Mouse (Mus musculus) gastrocnemius, postnatal 14 days (tissue): ENCODE results near the gene Zfp148. TPM values are rescaled to one million over a fixed set of nuclear protein-coding genes. Genes with fewer than 3 reads are reported as not detected.
"Not testable (repeated sequence)": the region's sequence is repeated elsewhere in the genome, so short reads cannot be mapped to it uniquely, and the experiment has no call there.

Experiments used
- DNase-seq: peaks from one replicate; pipeline ENCODE4 v3.0.0; 2021; ENCODE audit warnings: mixed read lengths
- intact Hi-C: fragments of 180-260 bp; cut with DNase I; formaldehyde crosslinking; loops from one replicate; pipeline ENCODE4 v1.15.1; 2025; ENCODE audit warnings: low total_unique reads
- total RNA-seq, 2 experiments: library from RNA; stranded (reverse); gene quantifications; 2 replicates each; pipeline ENCODE4 v1.2.3; 2021

Gene Zfp148
- total RNA-seq, 2 experiments from 2014 or later: 19.5 to 21.1 TPM

- intact Hi-C loops: no loop called here
- DNase-seq: no peak
Measured at GRCm38 (mm10) chr16:33446830-33447229, 66.2 kb downstream of the Zfp148 start.

GRCm38 (mm10) chr16:33453826-33454225 is 73.2 kb downstream of the Zfp148 start:
- intact Hi-C loops: no loop called here
- no peak for DNase-seq

DNA sequence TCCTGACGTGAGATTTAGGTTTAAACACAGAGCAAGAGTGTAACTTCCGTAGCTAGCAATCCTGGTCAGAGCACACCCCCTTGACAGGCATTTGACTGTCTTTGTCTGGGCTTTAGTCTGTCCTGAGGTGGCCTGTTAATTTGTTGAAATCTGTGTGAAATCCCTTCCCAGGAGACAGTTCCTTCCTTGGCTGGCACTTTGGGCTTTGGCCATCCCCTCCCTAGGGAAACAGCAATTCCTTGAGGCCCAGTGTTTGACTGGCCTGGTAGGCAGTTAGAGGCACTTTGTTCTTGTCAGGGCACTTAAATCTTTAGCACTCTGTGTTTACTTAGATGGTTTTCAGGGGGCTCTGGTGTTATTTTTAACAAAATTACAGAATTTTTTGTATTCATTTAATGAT is 73.7 kb downstream of the Zfp148 start:
- intact Hi-C loops: no loop called here
- DNase-seq: no peak

DNA sequence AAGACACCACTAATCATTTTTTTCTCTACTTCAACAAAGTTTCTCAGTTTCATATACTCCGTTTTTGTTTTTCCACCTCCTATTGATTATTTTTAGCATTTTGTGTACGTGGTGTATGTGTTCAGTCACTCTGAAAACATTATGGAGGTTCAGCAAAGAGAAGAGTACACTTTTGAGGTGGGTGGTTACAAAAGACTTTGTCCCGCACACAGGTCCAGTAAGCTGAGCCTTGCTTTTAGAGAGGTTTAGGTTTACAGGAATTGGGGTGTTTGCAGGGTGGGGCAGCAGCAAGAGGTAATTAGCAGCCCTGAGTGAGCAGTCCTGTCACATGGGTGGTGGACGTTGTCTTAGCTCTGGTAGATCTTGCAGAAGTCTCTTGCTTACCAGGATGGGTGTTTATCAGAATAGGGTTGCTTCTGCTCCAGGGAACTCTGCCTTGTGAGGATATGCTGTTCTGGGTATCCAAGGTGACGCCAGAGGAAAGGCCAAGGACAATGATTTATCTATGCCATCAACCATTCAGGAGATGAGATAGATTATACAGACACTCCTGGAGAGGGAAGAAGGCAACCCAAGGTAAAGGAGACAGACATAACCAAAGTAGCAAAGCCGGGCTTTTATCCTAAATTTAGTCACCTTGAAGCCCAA is 74.8 kb downstream of the Zfp148 start:
- intact Hi-C loops: no loop called here
- DNase-seq: no peak

- DNase-seq: no peak
- intact Hi-C loops: no loop called here
Measured at GRCm38 (mm10) chr16:33459101-33459500, 78.5 kb downstream of the Zfp148 start.

DNA sequence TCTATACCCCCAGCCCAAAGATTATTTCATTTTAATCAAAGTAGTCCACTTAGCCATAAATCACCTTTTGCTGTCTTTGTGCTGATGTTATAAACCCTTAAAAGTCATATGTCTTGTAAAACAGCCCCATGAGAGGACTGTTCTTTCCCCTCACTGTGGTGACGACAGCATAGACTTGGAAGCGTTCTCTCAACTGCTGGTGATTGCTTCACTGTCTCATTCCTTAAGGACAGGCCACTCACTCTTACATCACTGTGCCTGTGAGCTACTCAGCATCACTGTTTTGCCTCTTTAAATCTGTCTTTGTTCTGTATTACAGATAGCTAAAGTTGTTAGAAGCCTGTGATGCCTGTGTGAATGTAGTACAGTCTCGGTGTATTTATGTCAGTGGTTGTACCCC is 80.8 kb downstream of the Zfp148 start:
- no peak for DNase-seq
- intact Hi-C loops: no loop called here

DNA sequence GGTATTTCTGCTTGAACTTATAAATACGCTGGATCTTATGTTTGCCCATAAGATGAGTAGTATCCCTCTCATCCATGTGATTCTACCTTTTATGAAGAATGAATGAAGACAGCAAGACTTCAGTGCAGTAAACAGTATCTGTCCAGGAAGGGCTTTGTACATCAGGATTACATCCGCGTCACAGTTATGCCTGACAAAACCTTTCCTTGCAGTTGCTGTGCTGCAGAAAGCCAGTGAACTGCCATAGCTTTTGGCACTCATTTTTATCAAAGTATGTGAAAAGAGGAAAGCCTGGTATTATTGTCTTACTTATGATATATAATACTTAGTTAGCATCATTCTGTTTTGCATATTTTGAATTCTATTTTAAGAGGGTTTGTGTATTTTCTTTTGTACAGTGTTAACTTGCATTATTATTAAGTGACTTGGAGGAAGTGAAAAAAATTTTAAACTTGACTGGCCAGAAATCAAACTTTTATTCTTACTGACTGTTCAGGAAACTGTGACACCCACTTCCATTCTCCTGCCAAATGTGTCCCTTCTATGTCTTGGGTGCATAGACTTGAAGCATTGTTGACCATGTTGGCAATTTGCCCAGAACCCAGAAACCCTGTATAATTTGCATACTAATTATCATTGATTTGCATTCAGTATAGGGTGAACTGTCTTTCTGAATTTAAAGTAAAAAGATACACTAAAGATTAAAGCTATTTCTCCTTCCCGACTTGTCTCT is 84.0 kb downstream of the Zfp148 start:
- no peak for DNase-seq
- intact Hi-C loops: no loop called here

DNA sequence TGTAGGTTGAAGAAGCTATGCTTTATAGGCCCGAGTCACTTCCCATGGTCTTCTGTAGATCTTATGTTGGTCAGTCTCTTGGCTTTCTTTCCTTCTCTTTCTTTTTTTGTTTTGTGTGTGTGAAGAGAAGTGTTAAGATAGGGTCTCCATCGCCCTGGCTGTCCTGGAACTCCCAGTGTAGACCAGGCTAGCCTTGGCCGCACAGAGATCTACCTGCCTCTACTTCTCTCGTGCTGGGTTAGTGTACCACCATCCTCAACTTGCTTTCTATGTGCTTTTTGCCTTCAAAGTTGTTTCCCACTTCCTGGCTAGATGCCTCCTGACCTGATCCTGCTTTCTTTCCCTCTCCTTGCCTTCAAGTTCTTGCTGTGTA is 84.6 kb downstream of the Zfp148 start:
- intact Hi-C loops: no loop called here
- DNase-seq: no peak

DNA sequence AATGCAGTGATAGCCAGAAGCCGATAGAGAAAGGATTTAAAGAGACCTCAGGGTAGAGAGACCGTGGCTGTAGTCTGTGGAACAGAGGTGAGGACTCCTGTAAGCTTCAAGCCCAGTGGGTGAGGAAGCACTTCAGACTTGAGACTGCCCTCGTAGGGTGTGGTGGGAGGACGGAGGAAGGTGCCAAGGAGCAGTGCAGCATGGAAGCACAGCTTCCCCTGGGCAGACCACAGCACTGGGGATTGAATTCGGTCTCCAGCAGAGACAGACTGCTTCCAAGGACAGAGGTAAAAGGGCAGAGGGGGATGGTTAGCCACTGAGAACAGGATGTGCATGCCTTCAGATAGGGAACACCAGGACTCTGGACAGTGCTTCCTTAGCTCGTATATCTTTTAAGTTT is 86.8 kb downstream of the Zfp148 start:
- intact Hi-C loops: no loop called here
- no peak for DNase-seq

GRCm38 (mm10) chr16:33469973-33470372 is 89.3 kb downstream of the Zfp148 start:
- DNase-seq: no peak
- intact Hi-C loops: no loop called here

DNA sequence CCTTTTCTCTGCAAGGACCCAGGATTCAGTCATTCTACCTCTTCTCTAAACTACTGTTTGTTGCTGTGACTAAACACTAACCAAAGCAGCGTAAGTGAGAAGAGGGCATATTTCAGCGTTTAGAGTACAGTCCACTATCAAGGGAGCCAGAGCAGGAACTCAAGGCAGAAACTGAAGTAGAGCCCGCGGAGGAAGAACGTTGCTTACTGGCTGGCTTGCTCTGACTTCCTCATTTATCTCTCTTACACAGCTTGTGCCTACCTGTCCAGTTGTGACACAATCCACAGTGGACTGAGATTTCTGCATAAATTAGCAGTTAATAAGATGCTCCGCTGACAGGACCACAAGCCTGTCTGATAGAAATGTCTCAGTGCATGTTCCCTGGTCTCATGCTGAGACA is 93.7 kb downstream of the Zfp148 start:
- intact Hi-C loops: no loop called here
- DNase-seq: no peak

- intact Hi-C loops: no loop called here
- no peak for DNase-seq
Measured at GRCm38 (mm10) chr16:33479926-33480325, 99.3 kb downstream of the Zfp148 start.

DNA sequence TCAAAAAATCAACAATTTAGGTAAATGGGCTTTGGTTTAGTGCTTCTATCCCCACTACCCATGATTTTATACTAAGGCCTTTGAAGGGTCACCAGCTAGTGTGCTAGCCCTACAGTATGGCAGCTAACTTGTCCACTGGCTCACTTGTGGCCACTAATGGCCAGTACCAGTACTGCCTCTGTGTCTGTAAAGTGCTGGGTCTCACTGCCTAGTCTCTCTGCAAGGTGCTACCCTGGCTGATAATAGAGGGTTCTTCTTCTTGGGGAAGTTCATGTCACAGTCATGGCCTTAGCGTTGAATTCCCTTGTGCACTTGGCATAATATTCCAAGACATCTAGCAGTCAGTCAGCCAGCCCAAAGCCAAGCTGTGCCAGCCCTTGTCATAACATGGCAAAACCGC is 100.5 kb downstream of the Zfp148 start:
- intact Hi-C loops: no loop called here
- no peak for DNase-seq

DNA sequence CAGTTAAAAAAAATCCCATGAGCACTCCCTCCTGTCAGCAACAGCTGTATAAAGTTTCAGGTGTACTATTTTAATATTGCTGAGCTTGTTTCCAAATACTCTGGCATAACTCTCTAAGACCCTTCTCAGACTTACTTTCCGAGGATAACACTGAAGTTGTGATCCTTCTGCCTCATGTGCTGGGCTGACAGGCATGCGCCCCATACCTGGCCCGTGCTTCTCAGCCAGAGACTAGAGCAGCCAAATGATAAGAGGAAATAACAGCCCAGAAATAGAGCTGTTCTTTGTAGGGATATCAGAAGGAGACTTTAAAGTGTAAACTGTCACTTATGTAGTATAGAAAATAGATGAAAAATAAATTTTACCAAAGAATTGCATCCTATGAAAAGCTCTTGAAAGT is 101.7 kb downstream of the Zfp148 start:
- intact Hi-C loops: no loop called here
- no peak for DNase-seq

DNA sequence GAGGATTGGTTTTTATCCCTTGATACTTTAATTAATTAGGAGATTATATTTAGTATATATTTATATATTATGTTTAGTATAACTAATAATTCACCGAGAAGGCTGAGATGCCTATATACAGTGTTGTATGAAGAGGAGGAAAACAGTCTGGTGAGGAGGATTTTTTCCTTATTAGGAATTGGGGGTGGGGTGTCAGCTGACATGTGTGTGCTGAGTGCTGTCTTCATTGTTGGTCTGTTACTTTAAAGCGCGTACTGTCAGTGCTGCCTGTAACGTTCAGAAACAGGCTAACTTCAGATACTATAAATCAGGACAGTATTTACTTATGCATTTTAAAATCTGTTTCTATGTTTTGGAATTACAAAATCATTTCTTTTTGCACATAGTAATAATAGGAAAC is 107.1 kb downstream of the Zfp148 start:
- intact Hi-C loops: no loop called here
- no peak for DNase-seq

GRCm38 (mm10) chr16:33494374-33494773 is 113.7 kb downstream of the Zfp148 start:
- DNase-seq: no peak
- intact Hi-C loops: no loop called here

GRCm38 (mm10) chr16:33508082-33508481 is 127.4 kb downstream of the Zfp148 start:
- intact Hi-C loops: no loop called here

GRCm38 (mm10) chr16:33509231-33509630 is 128.6 kb downstream of the Zfp148 start:
- DNase-seq, intact Hi-C loops: not testable (repeated sequence)

More at GRCm38 (mm10) chr16:33508082-33508481, 127.4 kb downstream of the Zfp148 start:
- no peak for DNase-seq

DNA sequence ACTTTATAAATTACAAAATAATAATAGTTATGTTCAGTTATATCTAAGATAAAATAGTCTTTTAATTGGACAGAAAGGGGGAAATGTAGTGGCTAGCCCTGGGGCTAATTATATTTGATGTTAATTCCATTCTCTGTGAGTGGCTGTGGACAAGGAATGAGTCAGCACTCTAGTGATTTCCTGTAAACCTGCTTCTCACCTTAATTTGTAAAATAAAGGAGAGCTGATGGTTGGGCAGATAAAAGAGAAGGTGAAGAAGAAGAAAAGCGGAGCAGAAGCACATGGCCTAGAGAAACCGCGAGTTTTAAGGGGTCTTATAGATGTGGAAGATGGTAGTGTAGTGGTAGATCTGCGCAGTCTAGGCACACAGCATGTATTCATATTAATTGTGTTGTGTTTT is 130.2 kb downstream of the Zfp148 start:
- DNase-seq, intact Hi-C loops: not testable (repeated sequence)

GRCm38 (mm10) chr16:33512555-33512954 is 131.9 kb downstream of the Zfp148 start:
- intact Hi-C loops: no loop called here
- DNase-seq: no peak

- intact Hi-C loops: no loop called here
- DNase-seq: peak; percentile 11
Measured at GRCm38 (mm10) chr16:33516807-33517565, 136.3 kb downstream of the Zfp148 start, which contains the start of gene Slc12a8. Slc12a8 (plus strand) TSS chr16:33517328.
